Mouse (Mus musculus) adrenal gland, postnatal 4 days (tissue): ENCODE measurements at regions not wholly inside any gene's neighbourhood (a gene's known extent, or its start where the extent isn't known, plus 50 kb on each side); places are given as distances from the start of the nearest gene placed in this dataset.

Experiments used
- DNase-seq, 2 experiments: peaks; one replicate each; pipeline ENCODE4 v3.0.0; 2021 to 2022; ENCODE audit warnings: low spot score in 2 of 2, mixed read lengths in 2 of 2

DNA sequence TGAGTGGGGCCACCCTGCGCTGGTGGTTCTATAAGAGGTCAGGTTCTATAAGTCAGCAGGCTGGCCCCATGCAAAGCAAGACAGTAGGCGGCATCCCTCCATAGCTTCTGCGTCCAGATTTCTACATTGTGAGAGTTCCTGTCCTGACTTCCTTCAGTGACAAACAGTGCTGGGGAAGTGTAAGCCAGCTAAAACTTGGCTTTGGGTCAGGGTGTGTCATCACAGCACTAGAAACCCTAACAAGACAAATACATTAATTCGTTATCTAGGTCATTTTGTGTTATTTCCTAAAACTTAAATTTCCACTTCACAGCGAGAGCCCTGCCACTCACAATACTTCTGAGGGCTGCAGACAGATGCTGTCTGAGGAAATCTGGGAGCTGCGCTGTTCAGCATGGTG is 181.3 kb downstream of the Ifng start:
- DNase-seq = no peak

DNA sequence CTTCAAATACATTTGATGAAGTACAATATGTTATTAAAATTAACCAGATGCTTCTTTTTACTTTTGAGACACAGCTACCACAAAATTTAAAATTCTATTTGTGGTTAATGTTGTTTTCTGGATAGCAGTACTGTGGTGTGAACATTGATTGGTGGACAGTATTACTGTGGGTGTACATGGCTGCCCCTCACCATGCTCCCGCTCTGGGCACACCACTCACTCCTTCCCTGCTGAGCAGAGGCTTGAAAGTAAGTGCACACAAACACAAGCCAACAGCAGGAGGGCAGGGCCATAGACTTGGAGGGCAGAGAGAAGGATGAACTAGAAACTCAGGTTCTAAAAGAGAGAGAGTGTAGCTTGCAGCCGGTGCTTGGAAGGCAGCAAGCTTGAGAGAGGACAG is 182.1 kb downstream of the Ifng start:
- DNase-seq = no peak

DNA sequence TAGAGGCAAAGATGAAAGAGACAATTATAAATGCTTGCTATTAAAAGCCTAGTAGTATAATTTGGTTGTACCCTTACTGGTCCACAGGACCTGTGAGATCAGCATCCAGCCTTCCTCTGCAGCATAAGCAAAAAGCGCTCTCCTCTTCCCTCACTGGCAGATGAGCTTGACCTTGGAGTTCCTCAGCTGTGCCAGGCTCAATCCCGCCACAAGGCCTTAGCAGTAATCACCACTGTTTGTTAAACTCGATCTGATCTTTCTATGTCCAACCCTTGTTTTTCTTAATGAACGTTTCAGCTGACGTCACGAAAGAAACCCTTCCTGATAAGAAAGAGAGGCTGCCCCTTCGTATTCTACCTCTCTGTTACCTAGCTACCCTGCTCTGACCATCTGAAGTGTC is 183.5 kb downstream of the Ifng start:
- no peak for DNase-seq

DNA sequence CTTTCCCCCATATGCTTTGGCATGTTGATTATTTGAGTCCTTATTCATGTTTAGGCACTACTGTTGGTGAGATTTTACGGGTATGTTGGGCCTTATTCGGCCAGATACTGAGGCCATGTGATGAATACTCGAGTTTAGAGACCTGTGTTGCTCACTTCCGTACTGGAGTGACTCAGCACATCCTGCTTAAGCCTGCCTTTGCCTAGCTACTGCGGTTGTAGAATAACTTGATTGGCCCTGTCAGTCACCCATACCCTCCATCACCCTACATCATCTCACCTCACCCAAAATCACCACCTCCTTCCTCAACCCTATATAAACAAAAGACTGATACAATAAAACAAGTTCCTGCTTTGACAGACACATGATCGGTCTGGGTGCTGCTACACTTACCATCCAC is 187.2 kb downstream of the Ifng start:
- no peak for DNase-seq

DNA sequence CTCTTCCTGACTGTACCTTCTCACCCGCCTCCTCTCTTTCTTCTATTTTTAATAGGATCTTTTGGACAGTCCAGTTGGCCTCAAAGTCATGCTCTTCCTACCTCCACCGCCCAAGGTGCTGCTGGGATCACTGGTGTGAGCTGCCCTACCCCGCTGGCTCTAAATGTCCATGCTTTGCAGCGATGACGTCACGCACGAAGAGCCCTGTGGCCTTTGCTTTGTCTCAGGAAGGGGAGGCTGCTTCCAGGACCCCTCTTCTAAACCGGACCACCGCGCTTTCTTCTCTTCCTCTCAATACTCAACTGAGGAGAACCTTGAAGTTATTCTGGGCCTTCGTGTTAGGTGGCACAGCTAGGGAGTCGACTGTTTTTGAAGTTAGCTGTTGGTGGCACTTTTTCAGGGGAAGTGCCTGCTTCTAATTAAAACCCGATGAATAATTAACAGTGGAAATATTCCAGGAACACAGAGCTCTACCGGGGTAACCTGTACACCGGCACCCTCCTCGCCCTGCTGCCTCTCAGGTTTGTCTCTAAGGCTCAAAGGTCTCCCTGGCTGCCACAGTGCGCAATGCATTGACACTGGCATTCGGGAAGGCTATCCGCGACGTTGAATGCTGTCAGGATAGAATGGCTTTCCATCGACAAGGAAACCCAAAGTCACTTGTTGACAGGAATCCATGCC is 188.7 kb downstream of the Ifng start:
- DNase-seq = no peak

DNA sequence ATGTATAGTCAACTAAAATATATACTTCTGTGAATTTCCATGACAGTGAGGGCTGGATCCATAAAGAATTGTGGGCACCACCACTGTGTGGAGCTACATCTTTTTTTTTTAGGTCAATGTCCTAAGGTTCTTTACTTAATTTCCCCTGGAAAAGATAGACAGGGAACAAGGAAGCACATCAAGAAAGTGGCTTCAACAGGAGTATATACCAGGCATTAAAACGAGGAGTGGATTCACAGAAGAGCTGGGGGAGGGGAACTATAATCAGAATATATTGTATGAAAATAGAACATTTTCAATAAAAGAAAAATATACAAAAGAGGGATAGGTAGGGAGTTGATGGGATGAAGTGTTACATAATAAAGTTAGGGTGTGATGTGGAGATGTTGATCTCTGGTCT is 190.9 kb downstream of the Ifng start:
- no peak for DNase-seq

DNA sequence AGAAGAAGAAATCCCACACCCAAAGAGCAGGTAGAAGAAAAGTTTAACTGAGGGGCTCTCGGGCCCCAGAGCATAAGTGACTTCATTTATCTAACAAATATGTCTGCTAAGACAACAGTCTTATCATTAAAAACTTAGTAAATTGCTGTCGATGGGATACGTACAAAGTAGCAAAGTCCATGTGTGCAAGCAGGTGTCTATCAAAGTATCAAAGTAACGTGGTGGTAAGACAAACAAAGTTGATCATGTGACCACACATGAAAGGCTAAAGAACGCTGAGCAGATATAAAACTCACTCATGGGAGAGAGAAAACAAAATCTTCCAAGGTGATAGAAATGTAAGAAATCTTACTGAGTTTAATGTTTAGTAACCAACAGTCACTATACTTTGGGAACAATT is 191.3 kb downstream of the Ifng start:
- DNase-seq = no peak

DNA sequence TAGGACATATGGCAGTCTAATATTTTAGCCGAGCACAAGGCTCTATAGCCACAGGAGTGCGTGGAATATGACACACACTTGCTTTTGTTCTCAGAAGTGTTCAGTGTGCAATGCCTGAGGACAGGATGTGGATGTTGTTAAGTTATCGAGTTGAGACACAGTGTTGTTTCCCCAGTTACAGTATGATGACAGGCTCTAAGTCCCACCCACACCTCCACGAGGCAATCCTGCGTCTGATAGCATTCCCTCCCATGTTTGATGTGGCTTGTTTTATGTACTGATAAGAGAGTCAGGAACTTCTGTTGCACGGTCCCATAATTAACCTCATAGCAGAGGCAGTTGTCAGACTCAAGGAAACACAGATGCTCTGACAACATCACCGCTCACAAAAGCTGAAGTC is 192.6 kb downstream of the Ifng start:
- DNase-seq = no peak

DNA sequence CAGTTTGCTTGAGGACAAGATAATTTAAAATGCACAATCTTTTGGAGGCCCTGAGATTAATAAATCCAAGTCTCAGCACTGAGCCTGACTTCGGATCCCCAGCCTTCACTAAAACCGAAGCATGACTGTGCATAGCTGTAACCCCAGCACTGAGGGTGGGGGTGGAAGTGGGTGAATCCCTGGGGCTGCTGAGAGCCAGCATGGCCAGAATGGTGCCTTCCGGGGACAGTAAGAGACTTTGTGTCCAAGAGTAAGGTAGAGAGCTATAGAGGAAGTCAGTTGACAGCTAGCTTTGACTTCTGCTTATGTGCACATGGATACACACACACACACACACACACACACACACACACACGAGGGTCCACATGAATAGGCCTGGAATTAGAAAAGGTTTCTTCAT is 198.3 kb downstream of the Ifng start:
- DNase-seq = no peak

DNA sequence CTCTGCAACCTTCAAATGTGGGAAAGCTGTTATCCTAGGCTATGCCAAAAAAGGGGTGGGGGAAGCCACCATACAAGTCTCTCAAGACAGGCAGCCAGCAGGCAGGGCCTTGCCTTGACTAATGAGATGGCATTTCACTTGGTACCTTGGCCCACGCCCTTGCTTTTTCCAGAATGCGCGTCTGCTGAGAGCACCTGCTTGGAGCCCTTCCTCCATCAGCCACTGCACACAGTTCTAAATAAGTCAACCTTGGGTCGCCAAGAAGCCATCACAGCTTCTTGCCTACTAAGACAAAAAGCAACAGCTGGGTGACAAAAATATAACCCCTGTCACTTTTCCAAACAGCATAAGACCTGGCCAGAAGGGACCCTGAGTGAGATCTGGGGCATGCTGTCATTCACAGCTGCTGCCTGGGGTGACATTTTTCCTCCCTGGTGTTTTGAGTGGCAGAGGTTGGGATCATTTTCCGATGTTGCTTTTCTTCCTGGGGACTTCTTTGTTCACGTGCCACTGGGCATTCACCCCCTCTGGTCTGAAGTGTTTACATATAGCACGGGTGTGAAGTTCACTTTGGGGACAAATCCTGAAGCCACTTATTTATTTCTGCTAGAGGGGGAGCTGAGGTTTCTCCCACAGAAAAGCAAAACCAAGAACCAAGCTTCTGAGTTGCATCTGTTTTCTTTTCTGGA is 199.4 kb downstream of the Ifng start:
- DNase-seq = no peak

DNA sequence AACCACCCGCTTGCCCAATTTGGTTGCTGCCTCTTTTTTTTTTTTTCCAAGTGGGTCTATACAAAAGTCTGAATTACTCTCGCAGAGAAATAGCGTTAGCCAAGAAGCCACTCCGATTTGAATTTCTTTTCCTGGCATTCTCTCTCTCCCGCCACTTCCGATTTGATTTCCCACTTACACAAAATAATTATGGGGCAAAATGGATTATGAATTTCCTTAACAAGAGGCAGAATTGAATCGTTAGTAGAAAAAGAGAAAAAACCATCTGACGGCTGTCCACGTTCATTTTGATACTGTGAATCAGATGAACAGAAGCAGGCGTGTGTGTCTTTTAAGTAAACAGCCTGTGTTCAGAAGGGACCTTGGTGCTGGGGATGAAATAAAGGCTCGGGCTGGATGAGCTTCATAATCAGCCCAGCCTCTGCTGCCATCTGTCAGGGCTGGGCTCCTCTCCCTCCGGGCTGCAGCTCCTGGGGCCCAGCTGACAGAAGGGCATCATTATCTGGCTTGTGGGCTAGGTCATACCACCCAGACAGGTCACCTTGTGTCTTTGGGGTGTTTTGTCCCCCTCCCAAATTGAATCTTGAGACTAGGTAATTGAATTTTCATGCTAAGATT is 200.1 kb downstream of the Ifng start:
- no peak for DNase-seq

DNA sequence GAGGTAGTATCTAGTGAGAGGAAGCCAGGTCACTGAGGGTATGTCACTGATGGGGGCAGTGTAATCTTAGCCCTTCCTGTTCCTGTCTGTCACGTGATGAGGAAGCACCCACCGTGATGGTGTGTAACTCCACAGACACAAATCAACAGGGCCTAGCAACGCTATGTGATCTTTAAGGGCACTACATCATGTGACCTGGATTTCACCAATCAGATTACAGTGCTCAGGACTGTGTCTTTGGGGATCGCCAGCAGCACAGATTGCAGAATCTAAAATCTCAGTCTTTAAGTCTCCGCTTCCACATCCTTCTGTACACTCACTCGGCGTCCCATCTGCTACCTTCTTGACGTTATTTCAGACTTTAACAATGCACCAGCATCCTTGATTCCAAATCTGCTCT is 202.8 kb downstream of the Ifng start:
- DNase-seq = no peak

DNA sequence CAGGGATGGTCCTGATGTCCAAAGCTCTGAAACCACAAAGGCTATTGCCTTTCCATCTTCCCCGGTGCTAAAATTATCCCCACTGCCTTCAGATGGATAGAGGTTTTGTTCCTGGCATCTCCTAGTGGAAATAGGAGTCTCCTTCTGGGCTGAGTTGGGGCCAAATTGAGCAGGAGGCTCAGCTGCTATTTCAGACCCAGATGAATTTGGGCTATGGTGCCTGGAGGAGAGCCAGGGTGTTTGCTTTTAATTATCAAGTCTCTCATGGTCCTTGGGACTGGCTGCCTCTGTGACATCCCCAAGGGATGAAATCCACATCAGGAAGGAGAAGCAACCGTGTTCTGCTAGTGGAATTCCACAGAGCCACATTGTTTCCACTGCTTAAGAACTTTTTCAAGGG is 207.3 kb downstream of the Ifng start:
- DNase-seq = no peak

DNA sequence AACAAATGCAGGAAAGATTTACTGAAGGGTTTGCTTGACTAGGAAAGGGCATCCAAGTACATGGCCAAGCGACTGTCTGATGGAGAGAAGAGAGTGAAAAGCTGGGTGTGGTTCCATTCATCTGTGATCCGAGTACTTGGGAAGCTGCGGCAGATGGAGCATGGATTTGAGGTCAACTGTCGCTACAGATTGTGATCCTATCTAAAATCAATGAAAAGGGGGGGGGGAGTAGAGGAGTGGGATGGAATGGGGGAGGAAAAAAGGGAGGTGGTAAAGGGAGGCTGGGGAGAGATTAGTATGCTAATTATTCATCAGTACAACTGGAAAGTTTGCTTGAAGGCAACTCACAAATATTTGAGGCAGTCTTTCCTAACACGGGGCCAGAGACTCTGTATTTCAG is 213.4 kb downstream of the Dyrk2 start:
- no peak for DNase-seq

DNA sequence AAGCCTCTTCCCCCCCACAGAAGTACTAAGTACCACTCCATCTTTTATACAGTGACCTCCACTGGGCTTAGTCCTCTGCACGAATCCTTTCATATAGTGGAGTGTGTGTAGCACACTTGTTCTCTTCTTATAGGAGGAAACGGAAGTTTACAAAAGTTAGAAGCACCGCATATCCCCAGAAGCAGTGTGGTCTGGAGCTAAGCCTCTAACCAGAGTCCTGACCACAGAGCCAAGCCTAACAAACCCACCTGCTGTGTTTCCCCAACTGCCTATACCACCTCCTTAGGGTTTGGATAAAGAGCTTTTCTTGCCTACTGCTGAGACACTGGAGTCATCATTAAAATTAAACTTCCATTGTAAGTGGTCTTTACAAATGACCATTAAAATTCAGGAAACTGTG is 204.0 kb downstream of the Dyrk2 start:
- DNase-seq = no peak

DNA sequence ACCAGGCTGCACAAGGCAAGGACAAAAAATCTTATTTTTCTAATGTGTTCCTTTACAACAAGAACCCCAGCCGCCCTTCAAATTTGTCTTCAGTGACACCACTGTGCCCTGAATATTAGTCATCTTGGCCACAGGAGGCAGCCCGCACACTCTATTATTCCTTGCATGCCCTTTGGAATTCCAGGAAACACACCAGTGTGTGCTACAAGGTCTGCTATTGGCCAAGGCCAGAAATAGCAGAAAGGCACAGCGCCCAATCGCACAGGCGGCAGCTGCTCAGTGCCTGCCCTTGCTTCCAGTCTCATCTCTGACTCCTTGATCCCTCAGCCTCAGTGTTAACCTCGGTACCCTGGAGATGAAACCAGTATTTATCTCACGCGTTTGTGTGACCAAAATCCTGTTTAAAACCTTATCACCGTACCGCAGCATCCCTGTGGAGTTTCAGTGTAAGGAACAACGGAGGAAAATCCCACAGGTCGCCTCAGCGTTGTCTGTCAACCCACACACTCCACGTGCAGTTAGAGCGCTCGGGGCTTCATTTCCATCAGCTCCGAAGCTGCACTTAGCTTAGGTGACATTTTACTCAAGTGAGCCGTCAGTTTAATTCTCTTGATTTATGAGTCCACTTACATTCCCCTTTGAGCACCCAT is 194.1 kb downstream of the Dyrk2 start:
- peak in 1 of 2 experiments; percentile 15 for DNase-seq

DNA sequence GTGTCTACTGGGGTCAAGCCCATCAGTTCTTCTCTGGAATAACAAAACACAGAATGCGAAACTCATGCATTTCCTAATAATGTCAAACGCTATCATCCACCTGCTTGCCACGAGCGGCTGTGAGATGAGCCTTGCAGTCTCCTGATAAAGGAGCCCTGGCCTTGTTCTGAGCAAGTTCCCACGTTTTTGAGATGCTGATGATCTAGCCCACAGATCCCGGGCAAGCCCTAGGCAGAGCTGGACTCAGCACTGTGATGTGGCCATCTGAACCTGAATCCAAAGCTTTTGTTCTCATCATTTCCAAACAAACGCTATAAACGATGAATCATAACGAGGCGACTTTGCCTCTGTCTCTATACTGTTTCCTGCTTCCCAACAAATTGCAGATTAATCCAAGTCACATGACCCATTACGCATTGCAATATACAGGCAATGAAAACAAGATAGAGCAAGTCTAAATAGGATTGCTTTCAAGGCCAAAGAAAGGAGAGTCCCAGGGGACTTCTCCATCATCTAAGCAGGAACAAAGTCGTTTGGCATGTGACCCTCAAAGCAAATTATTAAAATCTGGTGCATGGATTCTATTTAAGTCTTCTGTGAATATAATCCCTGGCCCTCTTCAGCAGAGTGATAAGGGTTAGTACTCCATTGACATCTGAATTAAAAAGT is 191.1 kb downstream of the Dyrk2 start:
- DNase-seq = no peak

DNA sequence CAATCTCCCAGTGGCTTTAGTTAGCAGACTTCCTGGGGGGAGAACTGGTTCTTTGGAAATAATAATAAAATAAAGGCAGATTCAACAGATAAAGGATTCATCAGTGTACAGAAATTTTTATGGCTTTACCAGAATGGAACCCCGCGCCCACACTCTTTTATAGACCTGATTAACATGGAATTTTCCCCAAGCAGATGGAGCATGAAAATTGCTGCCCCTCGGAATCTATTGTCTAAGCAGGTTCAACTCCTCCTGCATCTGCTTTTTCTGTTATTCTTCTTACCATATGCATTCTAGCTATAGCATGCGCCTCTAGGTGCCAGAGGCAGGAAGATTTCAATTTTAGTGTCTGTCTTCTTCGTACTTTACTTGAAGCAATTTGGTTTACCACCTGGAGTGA is 190.5 kb downstream of the Dyrk2 start:
- no peak for DNase-seq

DNA sequence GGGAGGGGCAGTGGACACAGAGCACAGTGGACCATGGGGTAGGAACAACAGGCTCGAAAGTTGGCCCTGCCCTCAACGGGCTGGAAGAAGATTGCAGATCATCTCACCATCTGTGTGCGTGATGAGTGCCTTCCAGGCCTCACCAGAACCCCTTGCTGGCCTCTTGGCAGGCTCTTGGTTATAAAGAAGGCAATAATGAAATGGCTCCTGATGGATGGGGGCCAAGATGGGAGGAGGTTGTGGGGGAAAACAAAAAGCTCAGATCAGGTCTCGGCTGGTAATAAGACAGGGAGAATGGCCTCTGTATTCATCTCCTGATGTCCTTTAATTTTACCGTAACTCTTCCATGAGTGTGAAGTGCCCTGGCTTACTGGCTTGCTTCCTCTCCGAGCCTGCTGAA is 189.1 kb downstream of the Dyrk2 start:
- no peak for DNase-seq

DNA sequence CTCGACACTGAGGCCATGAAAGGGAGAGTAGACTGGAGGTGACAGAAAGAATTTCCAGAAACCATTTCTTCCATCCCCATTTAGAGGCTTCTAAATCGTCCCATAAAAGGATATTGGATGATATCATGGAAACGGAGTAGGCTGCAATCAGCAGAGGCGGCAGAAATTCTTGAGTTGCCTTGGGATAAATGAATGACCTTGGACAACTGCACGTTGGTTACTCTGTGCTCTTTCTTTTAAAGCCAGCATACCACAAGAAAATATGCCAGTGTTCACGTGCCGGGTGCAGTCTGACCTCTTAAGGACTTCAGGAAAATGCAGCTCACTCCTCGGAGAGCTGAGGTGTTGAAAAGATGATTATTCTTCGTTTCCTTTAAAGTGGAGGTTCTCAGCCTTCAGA is 186.7 kb downstream of the Dyrk2 start:
- no peak for DNase-seq

DNA sequence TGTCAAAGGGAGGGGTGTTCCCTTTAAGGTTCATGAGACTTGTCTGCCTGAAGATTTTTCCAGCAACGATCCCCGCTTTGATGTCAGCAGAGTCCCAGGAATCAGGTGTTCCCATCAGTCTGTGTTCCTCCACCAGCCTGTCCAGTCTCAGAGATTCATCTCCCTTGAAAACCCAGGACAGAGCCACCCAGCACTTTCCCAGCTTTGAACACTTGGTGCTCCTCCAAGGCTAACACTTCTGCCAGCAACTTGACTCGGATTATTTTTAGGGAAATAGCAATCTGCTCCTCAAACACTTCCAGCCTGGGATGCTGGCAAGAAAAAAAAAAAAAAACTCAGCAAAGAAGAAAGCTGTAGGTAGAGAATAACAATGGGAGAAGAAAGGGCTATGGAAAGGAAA is 170.7 kb downstream of the Dyrk2 start:
- no peak for DNase-seq

DNA sequence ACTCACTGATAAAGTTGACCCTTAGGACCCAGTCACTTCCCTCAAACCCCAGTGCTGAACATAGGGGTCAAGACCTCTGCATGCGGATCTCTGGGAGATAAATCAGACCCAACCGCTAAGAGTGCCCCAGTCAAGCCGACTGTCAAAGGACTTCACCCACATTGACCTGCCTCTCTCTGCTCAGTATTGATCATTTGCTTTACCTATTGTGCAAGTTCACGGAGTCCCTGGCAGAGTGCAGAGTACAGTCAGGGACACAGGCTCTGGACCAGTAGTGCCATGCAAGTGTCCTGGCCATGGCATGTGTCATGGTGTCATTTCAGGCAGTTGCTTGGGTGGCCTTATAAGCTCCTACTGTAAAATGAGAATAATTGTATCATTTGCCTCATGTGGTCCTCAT is 169.9 kb downstream of the Dyrk2 start:
- DNase-seq = no peak
